Mouse (Mus musculus): Measurements from ENCODE around the gene Kcnj4. TPM values are rescaled to one million over a fixed set of nuclear protein-coding genes. Genes with fewer than 3 reads are reported as not detected.

Gene Kcnj4
- not detected in 2 replicates for polyA plus RNA-seq (2012; rRNA removed)

GRCm38 (mm10) chr15:79504707-79505452 lies at the start of gene Kcnj4:
Gene Kcnj4, minus strand, starts transcription at chr15:79505241.

DNA sequence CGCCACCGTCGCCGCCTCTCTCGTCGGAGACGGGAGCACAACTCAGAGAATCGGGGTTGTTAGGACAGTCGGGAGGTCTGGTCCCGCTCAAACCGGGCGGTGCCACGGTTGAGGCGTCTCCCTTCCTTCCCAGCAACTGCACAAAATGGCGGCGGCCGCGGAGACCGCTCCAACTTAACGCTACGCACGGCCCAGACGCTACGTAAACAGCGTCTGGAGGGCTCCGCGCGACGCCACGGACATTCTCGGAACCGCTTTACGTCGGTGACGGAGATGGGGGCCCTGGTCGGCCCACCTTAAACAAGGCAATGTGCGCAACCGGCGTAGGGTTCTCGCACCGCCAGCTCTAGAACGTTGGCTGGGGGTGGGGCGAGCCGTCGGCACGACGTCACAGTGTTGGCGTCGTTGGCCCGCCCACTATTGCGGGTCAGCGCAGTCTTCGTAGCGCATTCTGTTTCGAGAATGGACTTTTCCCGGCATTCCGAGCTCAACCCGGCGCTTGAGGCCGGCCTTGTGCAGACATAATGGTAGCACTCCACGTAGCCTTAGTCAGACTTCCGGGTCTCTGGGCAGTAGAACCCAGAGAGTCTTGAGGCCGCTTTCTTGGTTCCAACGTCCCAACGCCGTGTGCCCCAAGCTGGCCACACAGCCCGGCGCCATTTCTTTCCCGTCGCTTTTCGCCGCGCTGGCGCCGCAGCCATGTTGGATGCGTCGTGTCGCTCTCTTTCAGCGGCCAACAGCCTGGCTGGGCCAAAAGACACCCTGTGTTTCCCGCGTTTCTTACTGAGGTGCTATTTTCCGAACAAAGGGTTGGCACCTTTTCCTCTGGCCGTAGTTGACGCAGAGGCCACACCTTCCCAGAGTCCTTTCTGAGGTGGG lies 41.6 kb upstream of the Kcnj4 start, which contains the start of gene Ddx17:
Ddx17 (minus strand) TSS at position 332 of the 879 bp plus-strand sequence.

GRCm38 (mm10) chr15:79516171-79517096 lies 11.4 kb upstream of the Kcnj4 start, which contains the start of gene Kdelr3:
Gene Kdelr3, plus strand, starts transcription at chr15:79516411.

GRCm38 (mm10) chr15:79455106-79455810 lies 49.8 kb downstream of the Kcnj4 start, which contains the start of gene Csnk1e:
Gene Csnk1e, minus strand, starts transcription at chr15:79455566.

Other genes starting within 250 kb of the Kcnj4 start
- gene Baiap2l2, start 219.7 kb downstream of the Kcnj4 start, polyA plus RNA-seq (2012; rRNA removed): 4.3 and 4.9 TPM in 2 replicates
- gene Pla2g6, start 176.9 kb downstream of the Kcnj4 start, polyA plus RNA-seq (2012; rRNA removed): 22.0 and 25.6 TPM in 2 replicates
- gene Maff, start 158.6 kb downstream of the Kcnj4 start, polyA plus RNA-seq (2012; rRNA removed): 15.1 and 22.6 TPM in 2 replicates
- gene Tmem184b, start 101.7 kb downstream of the Kcnj4 start, polyA plus RNA-seq (2012; rRNA removed): 10.3 and 11.8 TPM in 2 replicates
- 12.5 and 15.1 TPM in 2 replicates for gene Csnk1e, start 49.7 kb downstream of the Kcnj4 start, polyA plus RNA-seq (2012; rRNA removed)
- gene Kdelr3, start 11.2 kb upstream of the Kcnj4 start, polyA plus RNA-seq (2012; rRNA removed): 4.4 and 5.1 TPM in 2 replicates
- gene Ddx17, start 41.5 kb upstream of the Kcnj4 start, polyA plus RNA-seq (2012; rRNA removed): 115 and 130 TPM in 2 replicates
- 0.26 and 0.46 TPM in 2 replicates for gene Dmc1, start 99.9 kb upstream of the Kcnj4 start, polyA plus RNA-seq (2012; rRNA removed)
- 0.47 and 0.53 TPM in 2 replicates for gene Fam227a, start 153.7 kb upstream of the Kcnj4 start, polyA plus RNA-seq (2012; rRNA removed)
- 3.8 and 4.5 TPM in 2 replicates for gene Cby1, start 154.0 kb upstream of the Kcnj4 start, polyA plus RNA-seq (2012; rRNA removed)
- 55.2 and 55.6 TPM in 2 replicates for gene Tomm22, start 165.6 kb upstream of the Kcnj4 start, polyA plus RNA-seq (2012; rRNA removed)
- gene Josd1, start 182.7 kb upstream of the Kcnj4 start, polyA plus RNA-seq (2012; rRNA removed): 22.9 and 24.2 TPM in 2 replicates
- 12.5 and 14.7 TPM in 2 replicates for gene Gtpbp1, start 185.6 kb upstream of the Kcnj4 start, polyA plus RNA-seq (2012; rRNA removed)
- 17.9 and 20.3 TPM in 2 replicates for gene Sun2, start 237.3 kb upstream of the Kcnj4 start, polyA plus RNA-seq (2012; rRNA removed)

All from liver, embryonic 18 days (tissue).